Mouse (Mus musculus): ENCODE measurements around the gene Inka2.

- TF ChIP-seq POLR2A (IDR thresholded peaks at IDR 0.05; ENCODE audit: control insufficient read depth in 1 of 2, insufficient read depth in 1 of 2, low read depth in 1 of 2, low read length in 2 of 2, poor library complexity in 1 of 2) (no peak), USF2 (IDR thresholded peaks at IDR 0.05; ENCODE audit: borderline replicate concordance in 1 of 2, insufficient read depth in 1 of 2, low read depth in 1 of 2, low read length in 2 of 2) (no peak), CTCF (IDR thresholded peaks at IDR 0.05 in 2 of 3, conservative IDR thresholded peaks at IDR 0.05 in 1 of 3; ENCODE audit: control insufficient read depth in 1 of 3, insufficient read depth in 1 of 3, low read depth in 2 of 3, low read length in 3 of 3, poor library complexity in 1 of 3, severe bottlenecking in 1 of 3) (no peak), NELFE (IDR thresholded peaks at IDR 0.05; ENCODE audit: low read depth, low read length) (no peak), TCF12 (IDR thresholded peaks at IDR 0.05; ENCODE audit: low read depth, low read length) (no peak), POLR2AphosphoS2 (IDR thresholded peaks at IDR 0.05; ENCODE audit: low read length) (no peak), TAL1 (IDR thresholded peaks at IDR 0.05; ENCODE audit: low read length) (no peak), E2F4 (IDR thresholded peaks at IDR 0.05; ENCODE audit: borderline replicate concordance, low read depth, low read length) (no peak), EP300 (IDR thresholded peaks at IDR 0.05; ENCODE audit: low read depth in 1 of 2, low read length in 2 of 2) (no peak), ZMIZ1 (IDR thresholded peaks at IDR 0.05; ENCODE audit: low read depth, low read length) (no peak), NRF1 (IDR thresholded peaks at IDR 0.05; ENCODE audit: insufficient read depth, low read depth, low read length, poor library complexity, severe bottlenecking) (no peak), GATA1 (IDR thresholded peaks at IDR 0.05; ENCODE audit: low read depth, low read length) (no peak), KAT2A (conservative IDR thresholded peaks at IDR 0.05; ENCODE audit: low read depth, low read length) (no peak), RCOR1 (IDR thresholded peaks at IDR 0.05; ENCODE audit: low read depth, low read length) (no peak)
Observed at GRCm38 (mm10) chr3:105717856-105718555, 13.6 kb downstream of the Inka2 start.

All from MEL (cell line).